Mouse (Mus musculus): ENCODE measurements around the gene Fastkd3.
"Not testable (repeated sequence)": the region's sequence is repeated elsewhere in the genome, so short reads cannot be mapped to it uniquely, and the experiment has no call there.

Gene Fastkd3

DNA sequence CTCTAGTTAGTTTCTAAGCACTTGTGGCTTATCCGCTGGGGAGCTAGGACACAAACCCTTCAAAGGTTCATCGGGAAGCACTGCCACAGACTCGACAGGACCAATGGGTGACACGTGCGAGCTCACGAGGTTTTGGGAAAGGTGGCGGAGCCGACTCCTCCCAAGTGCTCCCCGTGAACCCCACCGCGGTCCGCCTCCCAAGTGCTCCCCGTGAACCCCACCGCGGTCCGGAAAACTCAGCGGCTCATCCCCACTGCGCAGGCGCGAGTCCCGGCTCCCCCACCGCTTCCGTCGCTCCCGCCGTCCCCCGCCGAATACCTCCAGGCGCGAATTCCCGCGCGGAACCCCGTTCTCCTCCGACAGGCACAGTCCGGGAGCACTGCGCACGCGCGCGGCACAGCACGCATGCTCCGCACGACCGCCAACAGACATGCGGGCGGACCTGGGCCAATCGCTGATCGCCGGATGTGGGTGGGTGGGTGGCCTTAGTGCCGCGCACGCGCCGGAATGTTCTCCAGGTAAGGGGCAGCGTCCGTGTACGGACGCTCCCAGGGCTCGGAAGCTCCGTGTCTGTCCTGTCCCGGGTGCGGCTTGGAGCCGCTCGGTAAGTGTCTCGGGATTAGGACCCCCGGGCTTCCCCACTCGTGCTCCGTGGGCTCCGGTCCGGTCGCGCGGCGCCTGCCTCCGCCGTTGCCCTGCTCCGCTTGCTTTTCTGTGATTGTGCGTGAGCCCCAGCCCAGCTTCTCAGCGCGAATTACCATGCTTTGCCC is at the start of gene Fastkd3, which contains the start of gene Mtrr:
Fastkd3 (plus strand) TSS at position 488 of the 770 bp plus-strand sequence.
Mtrr (minus strand) TSS at position 403 of the 770 bp plus-strand sequence.
- DNase-seq (ENCODE audit: low spot score): peak; percentile 95

DNA sequence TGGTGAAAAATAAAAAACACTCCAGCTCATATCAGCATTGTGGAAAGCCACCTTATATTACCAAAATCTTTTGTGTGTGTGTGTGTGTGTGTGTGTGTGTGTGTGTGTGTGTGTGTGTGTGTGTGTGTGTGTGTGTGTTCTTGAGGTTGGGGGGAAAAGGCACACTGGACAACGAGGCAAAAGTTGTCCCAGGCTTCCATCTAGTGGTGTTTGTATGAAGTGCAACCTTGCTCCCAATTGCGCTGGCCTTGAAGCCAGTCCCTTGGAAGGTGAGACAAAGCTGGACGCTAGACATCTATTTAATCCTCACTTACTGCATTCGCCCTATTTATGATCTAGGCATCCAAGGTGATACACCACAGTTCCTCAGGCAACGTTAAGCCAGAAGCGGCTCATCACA is 28.6 kb upstream of the Fastkd3 start:
- DNase-seq (ENCODE audit: low spot score): not testable (repeated sequence)

DNA sequence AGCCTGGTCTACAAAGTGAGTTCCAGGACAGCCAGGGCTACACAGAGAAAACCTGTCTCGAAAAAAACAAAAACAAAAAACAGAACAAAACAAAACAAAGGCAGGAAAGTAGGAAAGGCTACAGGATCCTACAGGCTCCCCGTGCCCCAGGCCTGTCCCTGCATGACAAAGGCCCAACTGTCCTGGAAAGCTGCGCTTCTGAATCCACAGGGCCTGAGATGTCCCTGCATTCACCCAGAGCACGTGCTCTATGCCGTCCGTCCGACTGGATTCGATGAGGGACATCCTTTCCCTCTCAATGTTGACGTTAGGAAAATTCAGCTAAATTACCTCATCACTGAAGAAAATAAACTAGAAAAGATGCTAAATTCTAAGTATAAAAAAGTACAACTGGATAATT is 13.9 kb upstream of the Fastkd3 start:
- DNase-seq (ENCODE audit: low spot score): no peak

DNA sequence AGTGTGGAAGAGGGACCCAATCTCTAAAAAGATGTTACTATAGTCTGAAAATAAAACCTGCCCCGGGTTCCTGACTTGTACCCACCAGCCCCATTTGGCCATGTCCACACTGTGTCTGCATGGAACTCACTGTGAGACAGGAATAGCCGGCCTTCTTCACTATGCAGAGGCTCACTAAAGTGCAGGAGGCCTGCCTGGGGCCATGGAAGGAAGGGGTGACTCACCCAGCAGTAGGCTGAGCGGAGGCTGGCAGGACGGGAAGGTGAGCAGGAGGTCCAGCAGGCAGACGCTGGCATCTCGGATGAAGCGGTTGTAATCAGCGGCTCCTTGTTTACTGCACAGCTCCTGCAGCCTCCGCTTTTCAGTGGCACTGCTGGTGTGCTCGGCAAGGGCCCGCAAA is 13.5 kb upstream of the Fastkd3 start:
- no peak for DNase-seq (ENCODE audit: low spot score)

DNA sequence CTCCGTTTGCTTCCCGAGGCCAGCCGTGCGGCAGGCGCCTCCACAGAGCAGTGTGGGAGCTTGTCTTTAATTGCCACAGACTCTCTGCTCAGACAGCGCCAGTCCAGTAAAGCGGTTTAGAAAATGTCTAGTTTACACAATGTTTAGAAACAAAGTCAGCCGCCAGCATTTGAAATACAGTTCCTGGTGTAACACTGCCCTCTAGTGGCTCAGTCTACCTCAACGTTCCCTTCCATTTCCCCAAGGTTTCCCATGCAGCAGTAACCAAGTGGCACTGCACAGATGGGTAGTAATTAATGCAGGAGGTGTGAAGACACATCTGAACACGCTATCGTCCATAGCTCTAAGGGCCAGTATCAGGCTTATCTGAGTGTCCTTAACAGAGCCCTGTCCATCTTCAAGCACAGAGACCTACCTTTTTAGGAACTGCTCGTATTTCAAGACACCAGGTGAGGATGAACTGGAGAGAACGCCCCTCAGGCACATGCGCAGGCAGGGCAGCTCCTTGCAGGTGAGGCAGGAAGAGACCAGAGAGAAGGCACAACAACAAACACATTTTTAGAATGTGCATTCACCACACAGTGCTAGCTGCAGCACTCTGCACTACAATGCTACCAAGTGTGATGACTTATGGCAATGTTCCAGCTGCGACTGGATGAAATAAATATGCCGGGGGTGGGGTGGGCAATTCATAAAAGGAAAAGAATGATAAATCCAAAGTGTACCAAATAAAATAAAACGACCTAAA is 12.3 kb upstream of the Fastkd3 start:
- DNase-seq (ENCODE audit: low spot score): no peak

DNA sequence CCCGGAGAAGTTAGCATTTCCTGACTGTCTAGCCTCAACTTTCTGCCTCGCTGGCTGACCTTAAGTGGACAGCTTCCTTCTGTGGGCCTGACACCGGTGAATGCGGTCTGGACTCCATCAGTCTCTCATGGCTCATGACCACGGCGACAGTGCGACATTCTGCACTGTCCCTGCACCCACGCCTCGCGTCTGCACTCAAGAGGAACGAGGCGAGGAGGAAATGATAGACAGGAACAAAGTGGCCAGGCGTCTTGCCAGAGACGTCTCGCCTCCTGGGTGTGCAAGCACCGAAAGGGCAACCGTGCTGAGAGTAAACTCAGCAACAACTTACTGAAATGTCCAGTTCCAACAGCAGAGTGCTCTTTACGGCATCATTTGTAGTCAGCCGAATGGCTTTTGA is 9.8 kb upstream of the Fastkd3 start:
- DNase-seq (ENCODE audit: low spot score): no peak

DNA sequence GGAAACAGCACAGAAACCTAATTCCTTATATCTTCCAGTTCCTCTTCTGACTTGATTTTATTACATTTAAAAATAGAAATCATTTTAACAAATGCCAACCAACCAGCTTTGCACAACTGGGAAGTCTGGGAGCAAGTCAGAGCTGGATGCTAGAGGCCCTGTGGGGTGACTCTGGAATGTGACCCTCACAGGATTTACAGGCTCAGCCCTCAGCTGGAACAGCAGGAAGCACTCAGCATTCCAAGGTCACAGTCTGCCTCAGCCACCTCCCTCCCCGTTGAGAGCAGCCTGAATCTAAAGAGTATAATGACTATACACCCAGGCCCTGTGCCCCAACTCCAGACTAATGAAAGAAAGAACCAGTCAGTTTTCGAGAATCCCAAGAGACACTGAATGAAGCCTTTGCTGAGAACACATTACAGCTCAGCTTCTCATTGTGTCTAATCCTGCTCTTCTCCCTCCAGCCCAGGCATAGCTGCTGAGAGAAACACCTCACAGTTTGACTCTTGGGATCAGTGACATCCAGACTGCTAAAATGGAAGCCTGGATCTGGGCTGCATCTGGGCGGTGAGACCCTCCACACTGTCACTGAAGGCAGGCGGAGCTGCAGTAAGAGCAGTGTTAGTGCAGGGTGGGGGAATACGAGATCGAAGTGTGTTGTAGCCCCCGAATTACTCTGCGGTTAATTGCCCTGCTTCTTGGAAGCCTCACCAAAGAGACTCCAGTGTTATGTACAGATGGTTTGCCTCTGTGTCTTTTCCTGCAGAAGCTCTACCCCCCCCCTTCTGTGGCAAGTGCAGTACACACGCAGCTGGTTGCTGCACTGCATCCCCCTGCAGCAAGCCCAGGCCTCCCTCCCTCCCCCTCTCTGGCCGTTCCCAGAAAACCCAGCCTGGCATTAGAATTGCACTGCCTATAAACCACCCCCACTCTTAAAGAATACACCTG is 8.8 kb upstream of the Fastkd3 start:
- DNase-seq (ENCODE audit: low spot score): no peak

DNA sequence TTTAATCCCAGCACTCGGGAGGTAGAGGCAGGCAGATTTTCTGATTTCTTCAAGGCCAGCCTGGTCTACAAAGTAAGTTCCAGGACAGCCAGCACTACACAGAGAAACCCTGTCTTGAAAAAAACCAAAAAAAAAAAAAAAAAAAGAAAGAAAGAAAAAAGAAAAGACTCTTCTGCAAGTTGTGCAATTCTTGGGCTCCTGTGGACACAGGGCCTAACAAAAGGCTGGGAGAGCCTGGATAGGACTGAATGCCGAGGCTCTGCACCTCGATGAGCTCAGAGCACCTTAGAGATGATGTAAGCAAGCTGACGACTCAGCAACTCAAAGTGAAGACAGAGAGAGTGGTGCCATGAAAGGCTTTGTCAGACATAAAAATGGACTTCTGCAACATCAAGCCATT is 7.6 kb upstream of the Fastkd3 start:
- DNase-seq (ENCODE audit: low spot score): no peak

DNA sequence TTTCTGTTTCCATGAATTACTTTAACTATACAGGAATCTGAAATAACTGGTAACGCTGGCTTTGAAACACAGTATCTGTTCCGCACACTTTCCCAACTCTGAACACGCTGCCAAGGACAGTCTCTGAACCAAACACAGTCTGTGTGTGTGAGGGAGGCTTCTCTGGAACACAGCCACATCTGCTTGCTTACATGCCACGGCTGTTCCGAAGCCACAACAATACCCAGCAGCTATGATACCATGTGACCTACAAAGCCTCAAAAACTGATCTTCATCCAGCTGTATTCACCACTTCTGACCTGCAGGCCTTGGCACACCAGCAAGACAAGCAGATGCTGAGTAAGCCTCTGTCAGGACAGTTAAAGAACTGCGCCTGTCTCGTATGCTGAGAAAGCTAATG is 4.1 kb upstream of the Fastkd3 start:
- DNase-seq (ENCODE audit: low spot score): no peak

DNA sequence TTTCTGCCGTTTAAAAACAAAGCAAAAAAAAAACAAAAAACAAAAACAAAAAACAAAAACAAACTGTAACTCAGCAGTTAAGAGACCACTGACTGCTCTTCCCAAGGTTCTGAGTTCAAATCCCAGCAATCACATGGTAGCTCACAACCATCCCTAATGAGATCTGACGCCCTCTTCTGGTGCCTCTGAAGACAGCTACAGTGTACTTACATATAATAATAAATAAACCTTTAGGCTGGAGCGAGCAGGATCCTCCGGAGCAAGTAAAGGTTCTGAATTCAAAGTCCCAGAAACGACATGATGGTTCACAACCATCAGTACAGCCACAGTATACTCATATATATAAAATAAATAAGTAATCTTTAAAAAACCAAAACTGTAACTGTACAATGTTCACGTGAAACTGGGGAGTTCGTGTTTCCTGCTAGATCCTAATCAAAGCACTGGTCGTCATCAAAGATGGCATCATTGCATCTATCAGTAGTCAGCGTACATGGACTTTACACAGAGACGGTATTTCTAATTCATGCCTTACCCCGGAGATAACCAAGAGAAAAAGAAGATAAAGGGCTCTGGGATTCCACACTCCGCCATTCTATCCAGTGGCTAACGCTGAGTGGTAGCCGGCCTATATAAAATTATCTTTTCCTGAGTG is 821 bp upstream of the Fastkd3 start:
- no peak for DNase-seq (ENCODE audit: low spot score)

DNA sequence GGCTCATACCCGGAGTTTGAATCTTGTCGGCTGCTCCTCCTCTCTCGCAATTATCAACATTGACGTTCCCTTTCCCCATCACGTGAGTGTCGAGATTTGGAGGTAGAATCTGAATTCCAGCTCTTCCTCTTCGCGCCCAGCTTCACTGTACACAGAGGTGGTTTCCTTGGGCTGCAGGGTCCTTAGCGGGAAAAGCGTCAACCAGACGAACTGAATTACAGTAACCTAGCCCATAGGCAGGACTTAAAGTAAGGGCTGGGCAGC is 415 bp downstream of the Fastkd3 start:
- no peak for DNase-seq (ENCODE audit: low spot score)

DNA sequence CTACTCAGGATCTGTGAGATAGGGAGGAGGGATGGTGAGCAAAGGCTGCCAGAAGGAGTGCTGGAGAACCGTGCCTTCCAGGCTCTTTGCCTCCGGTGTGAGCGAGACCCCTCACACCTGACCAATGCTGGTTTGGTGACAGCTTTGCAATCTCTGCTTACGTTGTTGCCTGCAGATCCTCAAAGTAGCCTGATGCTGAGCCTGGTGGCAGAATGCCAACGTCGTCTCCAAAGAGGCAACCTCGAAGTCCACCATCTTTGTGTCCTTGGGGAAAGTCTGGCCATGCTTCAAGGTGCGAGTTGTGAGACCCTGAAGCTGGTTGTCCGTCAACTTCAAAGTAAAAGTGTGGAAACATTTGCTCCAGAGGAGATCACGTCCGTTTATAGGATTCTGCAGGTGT is 1.9 kb downstream of the Fastkd3 start:
- DNase-seq (ENCODE audit: low spot score): no peak

DNA sequence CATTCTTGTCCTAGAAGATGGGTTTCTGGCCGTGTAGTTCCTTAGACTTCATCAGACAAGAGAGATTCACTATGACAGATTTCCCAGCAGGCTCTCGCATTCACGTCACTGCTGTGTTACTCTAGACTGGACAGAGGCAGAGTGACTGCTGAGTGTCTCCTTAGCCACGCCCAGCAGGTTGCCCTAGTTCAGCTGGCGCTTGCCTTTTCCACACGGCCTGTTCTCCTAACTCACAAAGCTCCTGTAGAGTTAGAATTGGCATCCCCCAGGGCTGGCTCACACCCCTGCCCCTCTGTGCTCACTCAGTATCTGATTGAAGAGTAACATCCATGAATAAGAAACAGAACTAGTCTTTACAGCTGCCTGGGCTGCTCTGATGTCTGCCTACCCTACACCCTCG is 3.4 kb downstream of the Fastkd3 start:
- DNase-seq (ENCODE audit: low spot score): no peak

DNA sequence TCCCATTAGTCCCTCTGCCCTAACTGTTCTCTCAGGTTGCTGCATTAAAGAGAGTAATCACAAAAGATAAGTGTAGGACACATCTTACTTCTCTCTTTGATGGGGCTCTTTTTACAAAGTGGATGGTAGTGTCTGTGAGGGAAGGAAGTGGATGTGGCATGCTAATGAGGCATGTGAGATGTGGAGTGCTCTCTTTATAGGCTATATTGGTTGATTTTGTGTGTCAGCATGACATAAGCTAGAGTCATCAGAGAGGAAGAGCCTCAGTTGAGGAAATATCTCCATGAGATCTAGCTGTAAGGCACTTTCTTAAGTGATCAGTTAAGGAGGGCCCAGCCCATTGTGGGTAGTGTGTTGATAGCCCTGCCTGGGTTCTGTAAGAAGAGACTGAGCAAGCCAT is 6.3 kb downstream of the Fastkd3 start:
- DNase-seq (ENCODE audit: low spot score): no peak

DNA sequence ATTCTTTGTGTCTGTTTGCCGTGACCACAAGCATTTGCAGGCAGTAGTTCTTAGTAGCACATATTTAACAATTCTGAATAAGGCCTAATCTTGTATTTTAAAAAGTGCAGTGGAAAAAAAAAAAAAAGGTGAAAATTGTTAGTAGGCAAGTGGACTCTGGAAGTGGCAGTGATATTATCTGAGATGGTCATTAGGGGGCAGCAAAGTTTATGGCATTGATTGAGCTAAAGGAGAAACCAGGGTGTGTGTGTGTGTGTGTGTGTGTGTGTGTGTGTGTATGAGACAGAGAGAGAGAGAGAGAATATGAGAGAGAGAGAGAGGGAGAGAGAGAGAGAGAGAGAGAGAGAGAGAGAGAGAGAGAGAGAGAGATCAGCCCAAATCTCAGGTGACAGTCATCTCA is 11.8 kb downstream of the Fastkd3 start:
- no peak for DNase-seq (ENCODE audit: low spot score)

DNA sequence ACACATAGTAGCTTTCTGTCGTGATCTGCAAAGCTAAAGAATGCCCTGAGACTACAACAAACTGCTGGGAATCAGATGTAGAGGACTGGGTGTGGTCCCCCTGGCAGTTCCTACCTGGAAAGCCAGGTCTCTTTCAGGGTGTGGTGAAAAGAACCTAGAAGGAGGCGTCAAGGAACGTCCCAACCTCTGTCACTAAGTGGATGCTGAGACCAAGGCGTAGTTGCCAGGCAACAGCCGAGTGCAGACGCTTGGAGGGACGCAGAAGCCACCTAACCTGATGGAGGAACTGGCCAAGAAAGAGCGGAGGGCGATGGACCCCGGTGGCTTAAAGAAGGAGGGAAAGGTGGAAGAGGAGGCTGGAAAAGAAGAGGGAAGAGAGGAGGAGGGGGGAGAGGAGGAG is 15.2 kb downstream of the Fastkd3 start, which contains the start of gene 1700001L19Rik:
1700001L19Rik (plus strand) TSS at position 223 of the 400 bp plus-strand sequence.
- no peak for DNase-seq (ENCODE audit: low spot score)

DNA sequence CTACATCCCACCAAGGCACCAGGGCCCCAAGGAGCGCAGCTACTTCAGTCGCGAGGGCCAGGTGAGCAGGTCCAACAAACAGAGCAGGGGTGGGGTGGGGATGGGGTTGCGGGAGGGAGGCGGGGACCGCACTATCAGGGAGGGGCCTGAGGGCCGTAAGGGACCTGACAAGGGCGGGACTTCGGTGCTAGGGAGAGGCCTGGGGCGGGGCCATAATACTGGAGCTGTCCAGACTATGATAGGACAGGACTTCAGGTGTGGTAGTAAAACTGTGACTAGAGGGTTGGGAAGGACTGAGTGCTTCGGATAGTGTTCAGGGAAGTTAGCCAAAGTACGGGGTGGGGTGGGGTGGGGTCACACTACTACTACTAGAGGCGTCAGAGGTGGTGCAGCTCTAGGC is 15.6 kb downstream of the Fastkd3 start:
- no peak for DNase-seq (ENCODE audit: low spot score)

DNA sequence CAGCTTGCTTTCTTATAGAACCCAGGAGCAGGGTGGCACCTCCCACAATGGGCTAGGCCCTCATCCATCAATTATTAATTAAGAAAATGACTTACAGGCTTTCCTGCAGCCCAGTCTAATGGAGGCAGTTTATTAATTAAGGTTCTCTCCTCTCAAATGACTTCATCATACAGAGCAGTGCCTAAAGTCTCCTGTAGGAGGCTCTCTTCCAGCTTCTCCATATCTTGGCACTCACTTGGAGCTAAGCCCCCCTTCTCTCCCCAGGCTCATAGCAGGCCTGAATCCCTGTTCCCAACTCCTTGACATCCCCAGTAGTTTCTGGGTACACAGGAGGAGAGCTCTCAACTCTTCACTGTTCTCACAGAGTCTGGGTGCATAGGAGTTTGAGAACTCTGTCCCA is 16.9 kb downstream of the Fastkd3 start:
- no peak for DNase-seq (ENCODE audit: low spot score)

DNA sequence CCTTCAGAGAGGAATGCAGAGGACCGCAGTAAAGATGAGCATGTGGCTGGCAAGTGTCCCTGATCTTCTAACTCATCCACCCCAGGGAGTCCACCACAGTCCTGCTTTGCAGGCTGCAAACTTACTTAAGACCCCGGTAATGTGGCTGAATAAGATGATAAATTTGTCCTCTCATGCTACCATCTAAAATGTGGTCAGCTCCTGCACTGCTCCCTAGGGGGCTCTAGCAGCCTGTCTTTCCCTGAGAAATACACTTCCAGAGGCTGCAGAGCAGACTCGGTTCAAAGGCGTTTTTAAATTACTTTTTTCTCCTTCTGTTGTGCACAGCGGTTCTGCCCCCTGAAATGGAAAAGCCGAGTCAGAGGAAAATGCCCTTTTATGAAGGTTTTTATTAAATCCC is 19.1 kb downstream of the Fastkd3 start:
- DNase-seq (ENCODE audit: low spot score): no peak

DNA sequence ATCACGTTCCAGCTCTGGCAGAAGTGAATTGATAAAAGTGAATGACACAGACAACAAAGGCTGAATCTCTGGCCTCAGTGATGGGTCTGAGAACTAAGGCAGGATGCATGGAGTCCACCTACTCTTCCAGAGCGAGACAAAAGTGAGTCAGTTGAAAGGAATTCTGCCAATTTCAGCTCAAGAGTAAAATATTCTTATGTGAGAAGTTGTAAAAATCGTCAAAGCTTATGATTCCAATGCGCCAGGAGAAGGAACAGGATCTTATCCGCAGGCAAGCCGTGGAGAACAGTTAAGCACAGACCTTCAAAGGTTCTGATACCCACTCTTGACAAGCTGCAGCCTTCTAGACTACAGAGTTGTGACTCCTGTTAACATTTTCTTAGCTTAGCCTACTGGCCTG is 21.1 kb downstream of the Fastkd3 start:
- DNase-seq (ENCODE audit: low spot score): no peak

DNA sequence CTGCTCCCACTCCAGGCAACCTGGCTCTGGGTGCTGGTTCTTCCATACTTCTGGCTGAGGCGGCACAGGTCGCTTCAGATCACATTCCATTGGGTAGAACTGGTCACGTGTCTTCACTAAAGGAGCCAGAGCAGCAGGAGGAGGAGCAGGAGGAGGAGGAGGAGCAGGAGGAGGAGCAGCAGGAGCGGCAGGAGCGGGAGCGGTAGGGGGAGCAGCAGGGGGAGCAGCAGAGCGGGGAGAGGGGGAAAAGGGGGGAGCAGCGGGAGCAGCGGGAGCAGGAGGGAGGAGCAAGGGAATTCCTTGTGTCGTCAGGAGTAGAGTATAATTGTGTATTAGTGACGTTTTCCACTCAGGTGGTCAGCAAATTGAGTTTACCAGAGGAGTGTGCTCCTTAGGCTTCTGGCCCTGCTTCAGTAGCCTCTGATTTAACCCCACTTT is 23.7 kb downstream of the Fastkd3 start:
- DNase-seq (ENCODE audit: low spot score): no peak
